In genomic region chr10:83107921-83108738, GRCm38 (mm10) we compare ENCODE assay signal across 10 mouse cellular contexts.
DNase-seq lines count a peak whose midpoint lies in the region; ATAC-seq and TF ChIP-seq lines count a peak whose summit lies in the region.
"Had no signal": no experiment of that assay in that cellular context is flagged by ENCODE, and none has a peak within 500 bp of the region (broad histone marks: within the 10 kb centered on the region; RNA-seq: fewer than 3 reads in every experiment).

No protein-coding gene starts in this region.

- TF ChIP-seq POLR2A in limb, embryonic 14.5 days (IDR thresholded peaks at IDR 0.05; ENCODE audit: borderline replicate concordance, extremely low read depth, insufficient read depth, insufficient read length), result no peak

- H3K9me3 ChIP-seq in forebrain, embryonic 10.5 days, result no peaks in the 10 kb centered on the region
- H3K9me3 ChIP-seq in limb, embryonic 14.5 days (ENCODE audit: control insufficient read depth, low read length), result no peaks in the 10 kb centered on the region
- H3K9me3 ChIP-seq: G1E; heart, embryonic 15.5 days had no signal

- TF ChIP-seq CTCF in left cerebral cortex, adult 2 months (IDR thresholded peaks at IDR 0.05), result no peak

- no peak overlapping the region for H3K4me3 ChIP-seq in left cerebral cortex, adult 2 months
- H3K4me3 ChIP-seq in forebrain, embryonic 10.5 days, result no peak overlapping the region
- no peak overlapping the region for H3K4me3 ChIP-seq in limb, embryonic 14.5 days (replicated peaks; ENCODE audit: low read length)
- H3K4me3 ChIP-seq: heart, embryonic 15.5 days had no signal

- peak; percentile 35 for ATAC-seq in limb, embryonic 14.5 days (ENCODE audit: low FRiP score, low read depth)
- no peak for ATAC-seq in cerebellum, adult (ENCODE audit: insufficient number of reproducible peaks, low FRiP score, low TSS enrichment)

- 0 out of 2 replicates have a peak overlapping the region, but pooled peaks have one; percentile 4 for H3K4me2 ChIP-seq in limb, embryonic 14.5 days (replicated peaks; ENCODE audit: low read depth, low read length, severe bottlenecking)
- H3K4me2 ChIP-seq: heart, embryonic 15.5 days had no signal

- WGBS in forebrain, embryonic 10.5 days, result 54% methylated on average over 21 of the region's 21 CpGs
- 31% methylated on average over 21 of the region's 21 CpGs for WGBS in limb, embryonic 14.5 days

- H3K27me3 ChIP-seq in forebrain, embryonic 10.5 days (ENCODE audit: poor library complexity, severe bottlenecking), result peaks cover 10% of the 10 kb centered on the region; the same call in 1 of the 2 replicates
- no peaks in the 10 kb centered on the region for H3K27me3 ChIP-seq in limb, embryonic 14.5 days (ENCODE audit: control insufficient read depth, insufficient read depth, low read length)
- H3K27me3 ChIP-seq: heart, embryonic 15.5 days had no signal

- intact Hi-C loops in left cerebral cortex, adult 2 months (cut with DNase I), result loop anchor here (2.0 to 5.0 kb wide), 2 partner anchors 47 to 74 kb away; no protein-coding TSS in a partner anchor

- no peak for DNase-seq in left cerebral cortex, adult 2 months (ENCODE audit: extremely low spot score in 1 of 2, low spot score in 2 of 2)
- DNase-seq in left cerebral cortex, adult 8-10 months (ENCODE audit: low spot score in 2 of 2), result no peak
- peak; percentile 55 for DNase-seq in embryo, embryonic 10.5 days (ENCODE audit: low spot score)
- no peak for DNase-seq in forebrain, embryonic 10.5 days (ENCODE audit: extremely low spot score, low spot score)
- DNase-seq in limb, embryonic 14.5 days (ENCODE audit: low spot score), result no peak
- DNase-seq in kidney, postnatal 14 days, result no peak
- DNase-seq in thymus, postnatal 14 days, result no peak

- H3K27ac ChIP-seq in left cerebral cortex, adult 2 months, result peak overlapping the region; percentile 50
- peak overlapping the region; percentile 75 for H3K27ac ChIP-seq in forebrain, embryonic 10.5 days
- H3K27ac ChIP-seq in limb, embryonic 14.5 days (replicated peaks; ENCODE audit: low read depth, low read length), result peak overlapping the region; percentile 67
- H3K27ac ChIP-seq: heart, embryonic 15.5 days had no signal

- H3K4me1 ChIP-seq in forebrain, embryonic 10.5 days, result peaks cover 67% of the 10 kb centered on the region
- H3K4me1 ChIP-seq in limb, embryonic 14.5 days (ENCODE audit: control insufficient read depth, insufficient read depth, low read length), result peaks cover 45% of the 10 kb centered on the region

- no peak overlapping the region for H3K9ac ChIP-seq in limb, embryonic 14.5 days (ENCODE audit: low read depth, low read length, severe bottlenecking)
- H3K9ac ChIP-seq: heart, embryonic 15.5 days had no signal

- no peaks in the 10 kb centered on the region for H3K36me3 ChIP-seq in forebrain, embryonic 10.5 days (replicated peaks)
- no peaks in the 10 kb centered on the region for H3K36me3 ChIP-seq in limb, embryonic 14.5 days (ENCODE audit: control insufficient read depth, insufficient read depth, low read length)
- H3K36me3 ChIP-seq: heart, embryonic 15.5 days had no signal
